Mouse (Mus musculus): Measurements from ENCODE around the gene Clpx.

- TF ChIP-seq HCFC1 (IDR thresholded peaks at IDR 0.05; ENCODE audit: borderline replicate concordance, insufficient read depth, low read length), result no peak
- TF ChIP-seq CHD2 (IDR thresholded peaks at IDR 0.05; ENCODE audit: low read depth, low read length), result no peak
- no peak for TF ChIP-seq ZC3H11A (IDR thresholded peaks at IDR 0.05; ENCODE audit: borderline replicate concordance, low read depth, low read length)
- no peak for TF ChIP-seq MAFK (IDR thresholded peaks at IDR 0.05; ENCODE audit: insufficient read depth, low read depth, low read length)
- no peak for TF ChIP-seq ZNF384 (IDR thresholded peaks at IDR 0.05; ENCODE audit: low read depth, low read length)
Observed at GRCm38 (mm10) chr9:65358956-65359480, 65.0 kb downstream of the Clpx start.

Data from ES-E14 (cell line).